Mouse (Mus musculus) spleen, adult 2 months (tissue): ENCODE data around the gene Kpna4. TPM values are rescaled to one million over a fixed set of nuclear protein-coding genes. Genes with fewer than 3 reads are reported as not detected.

Experiments
- DNase-seq, 2 experiments: peaks; one replicate each; pipeline versions ENCODE4 v3.0.0 to v3.0.0-alpha.2; 2012 to 2021; ENCODE audit warnings: low spot score in 2 of 2, low read depth in 1 of 2
- H3K27ac ChIP-seq: fragments of 200-500 bp; 2 replicates; pipeline ENCODE4 v1.5.1; 2012; ENCODE audit warnings: low read length, inconsistent platforms; ENCODE audit not compliant: insufficient read depth
- H3K27me3 ChIP-seq: fragments of 200-500 bp; 2 replicates; pipeline ENCODE4 v1.6.1; 2012; ENCODE audit warnings: mild to moderate bottlenecking, moderate library complexity, low read length, inconsistent platforms; ENCODE audit not compliant: control insufficient read depth, insufficient read depth
- H3K36me3 ChIP-seq: fragments of 200-500 bp; 2 replicates; pipeline ENCODE4 v1.6.1; 2012; ENCODE audit warnings: mild to moderate bottlenecking, low read length, inconsistent platforms; ENCODE audit not compliant: control insufficient read depth, insufficient read depth
- H3K4me1 ChIP-seq: fragments of 200-500 bp; 2 replicates; pipeline ENCODE4 v1.6.1; 2011; ENCODE audit warnings: inconsistent platforms; ENCODE audit not compliant: control insufficient read depth, insufficient read depth, insufficient read length
- H3K4me3 ChIP-seq: fragments of 200-500 bp; 2 replicates; pipeline ENCODE4 v1.5.1; 2011; ENCODE audit warnings: mild to moderate bottlenecking, inconsistent platforms; ENCODE audit not compliant: insufficient read depth, insufficient read length; ENCODE audit errors: extremely low read depth
- CTCF ChIP-seq: fragments of 200-500 bp; IDR thresholded peaks from 2 replicates; pipeline ENCODE4 v1.5.1; 2011; ENCODE audit warnings: mild to moderate bottlenecking, inconsistent platforms; ENCODE audit not compliant: insufficient read depth, insufficient read length, insufficient replicate concordance; ENCODE audit errors: extremely low read depth
- POLR2A ChIP-seq: fragments of 200-500 bp; IDR thresholded peaks from 2 replicates; pipeline ENCODE4 v1.6.1; 2011; ENCODE audit warnings: low read depth, low read length, inconsistent platforms
- WGBS: fragments of 180-500 bp; shearing (Covaris S2); methylation state at CpG from one replicate; pipeline ENCODE4 v1.1.7; 2018; 5-methylcytosine and 5-hydroxymethylcytosine counted together
- polyA plus RNA-seq: library from polyadenylated mRNA; depleted of rRNA; stranded (reverse); fragments of >200 nt; gene quantifications from 2 replicates; pipeline ENCODE4 v1.2.3, GENCODE M21; 2012; rRNA removed

Gene Kpna4
- polyA plus RNA-seq, result 7.9 and 8.2 TPM in 2 replicates

DNA sequence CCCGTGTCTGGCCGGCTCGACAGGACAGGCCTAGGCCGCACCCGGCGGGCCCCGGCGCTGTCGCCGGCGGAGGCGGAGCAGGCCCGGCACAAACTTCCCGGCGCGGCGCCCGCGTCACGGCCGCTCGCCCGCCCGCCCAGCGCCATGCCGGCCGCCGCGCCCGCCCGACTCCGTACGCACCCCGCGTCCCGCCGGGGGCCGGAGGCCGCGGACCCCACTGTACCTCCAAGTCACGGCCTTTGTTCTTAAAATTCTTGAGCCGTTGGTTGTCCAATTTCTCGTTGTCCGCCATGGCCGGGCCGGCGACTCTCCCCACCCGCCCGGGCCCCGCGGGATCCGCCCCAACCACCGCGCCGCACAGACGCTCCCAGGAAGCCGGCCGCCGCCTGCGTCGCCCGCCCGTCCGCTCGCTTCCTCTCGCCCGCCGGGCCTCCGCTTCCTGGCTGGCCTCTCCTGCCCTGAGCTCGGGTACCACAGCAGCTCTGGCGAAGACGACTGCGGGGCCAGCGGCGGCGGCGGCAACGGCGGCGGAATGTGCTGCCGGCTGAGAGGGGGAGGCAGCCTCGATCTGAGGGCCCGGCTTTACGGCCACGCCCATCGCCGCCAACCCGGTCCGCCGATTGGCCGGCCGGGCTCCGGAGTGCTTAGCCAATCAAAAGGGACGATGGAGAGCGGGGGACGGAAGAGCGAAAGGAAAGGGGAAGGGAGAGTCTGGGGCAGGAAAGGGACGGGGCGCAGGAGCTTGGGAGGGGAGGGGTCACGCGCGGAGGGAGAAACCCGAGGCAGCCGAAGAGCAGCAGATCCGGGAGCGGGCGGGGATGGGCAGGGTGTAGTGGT is at the start of gene Kpna4:
Kpna4 (minus strand) TSS at position 605 of the 837 bp plus-strand sequence.
- Histone ChIP-seq H3K4me1 (peaks cover 3% of the 10 kb centered on the region), H3K4me3 (peak within 1 kb of the TSS; percentile 93), H3K27me3 (no peaks in the 10 kb centered on the region), H3K27ac (peak within 1 kb of the TSS; percentile 96), H3K36me3 (no peaks in the 10 kb centered on the region)
- TF ChIP-seq POLR2A (peak; percentile 41), CTCF (no peak)
- WGBS, result under 1% methylated on average over 104 of the region's 107 CpGs
- DNase-seq, result peak; percentile 89 to 91

GRCm38 (mm10) chr3:69175229-69175628 is 48.3 kb upstream of the Kpna4 start:
- Histone ChIP-seq H3K4me1 (peaks cover 14% of the 10 kb centered on the region; the same call in 1 of the 2 replicates), H3K27me3 (no peaks in the 10 kb centered on the region), H3K27ac (no peak overlapping the region), H3K4me3 (no peak overlapping the region), H3K36me3 (no peaks in the 10 kb centered on the region)
- TF ChIP-seq CTCF, result no peak
- TF ChIP-seq POLR2A, result no peak
- no peak for DNase-seq
- 71% methylated on average over 1 of the region's 1 CpGs for WGBS

GRCm38 (mm10) chr3:69171123-69171522 is 44.2 kb upstream of the Kpna4 start:
- 26% methylated on average over 4 of the region's 4 CpGs for WGBS
- H3K27me3 ChIP-seq, result no peaks in the 10 kb centered on the region
- TF ChIP-seq CTCF (no peak), POLR2A (no peak)
- peaks cover 6% of the 10 kb centered on the region; the same call in 1 of the 2 replicates for H3K4me1 ChIP-seq
- peak overlapping the region; percentile 30; the same call in 1 of the 2 replicates for H3K27ac ChIP-seq
- peak in 1 of 2 experiments; percentile 42 for DNase-seq
- no peaks in the 10 kb centered on the region for H3K36me3 ChIP-seq
- H3K4me3 ChIP-seq, result no peak overlapping the region

- H3K27me3 ChIP-seq, result no peaks in the 10 kb centered on the region
- H3K27ac ChIP-seq, result no peak overlapping the region
- peaks cover 6% of the 10 kb centered on the region; the same call in 1 of the 2 replicates for H3K4me1 ChIP-seq
- DNase-seq, result no peak
- TF ChIP-seq CTCF (no peak), POLR2A (no peak)
- H3K36me3 ChIP-seq, result no peaks in the 10 kb centered on the region
- WGBS, result 87% methylated on average over 5 of the region's 5 CpGs
- no peak overlapping the region for H3K4me3 ChIP-seq
Observed at GRCm38 (mm10) chr3:69169796-69170195, 42.9 kb upstream of the Kpna4 start.

GRCm38 (mm10) chr3:69168724-69169123 is 41.8 kb upstream of the Kpna4 start:
- no peak overlapping the region for H3K4me3 ChIP-seq
- DNase-seq, result no peak
- WGBS, result 88% methylated on average over 9 of the region's 9 CpGs
- H3K27me3 ChIP-seq, result no peaks in the 10 kb centered on the region
- no peak overlapping the region for H3K27ac ChIP-seq
- H3K36me3 ChIP-seq, result no peaks in the 10 kb centered on the region
- H3K4me1 ChIP-seq, result peaks cover 6% of the 10 kb centered on the region; the same call in 1 of the 2 replicates
- TF ChIP-seq POLR2A (no peak), CTCF (no peak)

DNA sequence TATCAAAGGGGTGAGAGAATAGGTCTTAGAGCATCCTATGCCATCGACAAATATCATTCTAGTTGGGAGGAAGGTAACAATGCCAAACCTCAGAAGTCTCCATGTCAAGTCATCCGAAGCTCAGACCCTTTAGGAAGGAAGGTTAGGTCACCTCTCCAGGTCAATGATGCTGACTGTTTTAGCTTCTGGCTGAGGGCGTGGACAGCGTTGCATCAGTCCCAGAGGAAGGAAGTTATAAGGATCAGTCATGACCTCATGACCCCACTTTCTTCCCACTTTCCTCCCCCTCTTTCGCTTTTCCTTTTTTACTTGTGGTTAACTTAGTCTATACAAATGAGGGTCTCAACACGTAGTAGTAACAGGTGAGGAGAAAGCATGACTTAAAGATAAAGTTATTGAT is 36.1 kb upstream of the Kpna4 start:
- Histone ChIP-seq H3K4me1 (peaks cover 7% of the 10 kb centered on the region; the same call in 1 of the 2 replicates), H3K4me3 (no peak overlapping the region), H3K27ac (no peak overlapping the region), H3K36me3 (no peaks in the 10 kb centered on the region), H3K27me3 (no peaks in the 10 kb centered on the region)
- TF ChIP-seq CTCF, result no peak
- TF ChIP-seq POLR2A, result no peak
- 44% methylated on average over 6 of the region's 6 CpGs for WGBS
- DNase-seq, result no peak

DNA sequence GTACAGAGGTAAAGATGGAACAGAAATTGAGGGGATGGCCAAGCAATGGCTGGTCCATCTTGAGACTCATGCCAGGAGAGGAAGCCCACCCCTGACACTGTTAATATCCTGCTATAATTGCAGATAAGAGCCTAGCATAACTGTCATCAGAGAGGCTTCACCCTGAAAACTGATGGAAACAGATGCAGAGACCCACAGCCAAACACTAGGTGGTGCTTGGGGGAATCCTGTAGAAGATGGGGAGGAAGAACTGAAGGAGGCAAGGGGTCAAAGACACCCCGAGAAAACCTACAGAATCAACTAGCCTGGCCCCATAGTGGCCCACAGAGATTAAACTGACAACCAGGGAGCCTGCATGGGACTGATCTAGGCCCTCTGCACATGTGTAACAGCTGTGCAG is 33.5 kb upstream of the Kpna4 start:
- H3K27me3 ChIP-seq, result no peaks in the 10 kb centered on the region
- no peak overlapping the region for H3K4me3 ChIP-seq
- no peak for DNase-seq
- no peaks in the 10 kb centered on the region for H3K36me3 ChIP-seq
- peaks cover 17% of the 10 kb centered on the region; the same call in 1 of the 2 replicates for H3K4me1 ChIP-seq
- peak overlapping the region; percentile 51; the same call in 1 of the 2 replicates for H3K27ac ChIP-seq
- TF ChIP-seq CTCF (no peak), POLR2A (no peak)
- 50% methylated on average over 1 of the region's 1 CpGs for WGBS
